Mouse (Mus musculus): ENCODE results near the gene Klhl36. TPM values are rescaled to one million over a fixed set of nuclear protein-coding genes. Genes with fewer than 3 reads are reported as not detected.

Klhl36 gene
- polyA plus RNA-seq, 1 experiment = 3.0 TPM

DNA sequence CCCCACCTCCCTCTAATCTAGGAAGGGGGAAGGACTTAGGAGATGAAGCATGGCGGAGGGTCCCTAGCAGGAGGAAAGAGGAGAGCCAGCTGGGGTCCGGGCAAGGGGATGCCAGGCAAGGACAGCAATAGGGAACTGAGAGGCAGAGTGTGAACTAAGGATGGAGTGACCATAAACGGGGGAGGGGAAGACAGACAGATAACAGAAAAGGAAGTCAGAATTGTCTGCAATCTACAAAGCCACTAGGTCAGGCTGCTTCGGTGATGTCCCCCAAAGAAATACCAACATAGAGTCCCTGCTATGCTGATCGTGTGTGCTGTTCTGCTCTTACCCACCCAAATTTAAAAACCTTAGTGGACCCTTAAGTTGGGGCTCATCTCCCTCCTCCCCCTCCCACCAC, 35.1 kb upstream of the Klhl36 start:
- H3K4me3 ChIP-seq (ENCODE audit: low read depth, low read length) = no peak overlapping the region
- no peak for TF ChIP-seq CTCF (IDR thresholded peaks at IDR 0.05; ENCODE audit: low read depth, low read length)
- no peak for TF ChIP-seq POLR2A (IDR thresholded peaks at IDR 0.05; ENCODE audit: insufficient read depth, low read length)
- TF ChIP-seq EP300 (IDR thresholded peaks at IDR 0.05; ENCODE audit: insufficient read depth, low read depth, low read length) = no peak
- H3K27ac ChIP-seq (ENCODE audit: insufficient read depth, low read length) = no peak overlapping the region
- H3K36me3 ChIP-seq (ENCODE audit: control insufficient read depth, insufficient read depth, low read length, poor library complexity, severe bottlenecking) = no peaks in the 10 kb centered on the region
- peaks cover 12% of the 10 kb centered on the region for H3K4me1 ChIP-seq (ENCODE audit: control insufficient read depth, insufficient read depth, low read length)
- no peak overlapping the region for H3K9ac ChIP-seq (ENCODE audit: low read depth, poor library complexity, severe bottlenecking)
- H3K27me3 ChIP-seq (ENCODE audit: control insufficient read depth, insufficient read depth, low read length, poor library complexity, severe bottlenecking) = no peaks in the 10 kb centered on the region
- H3K9me3 ChIP-seq (replicated peaks; ENCODE audit: control insufficient read depth, insufficient read depth, low read length, poor library complexity, severe bottlenecking) = no peaks in the 10 kb centered on the region

DNA sequence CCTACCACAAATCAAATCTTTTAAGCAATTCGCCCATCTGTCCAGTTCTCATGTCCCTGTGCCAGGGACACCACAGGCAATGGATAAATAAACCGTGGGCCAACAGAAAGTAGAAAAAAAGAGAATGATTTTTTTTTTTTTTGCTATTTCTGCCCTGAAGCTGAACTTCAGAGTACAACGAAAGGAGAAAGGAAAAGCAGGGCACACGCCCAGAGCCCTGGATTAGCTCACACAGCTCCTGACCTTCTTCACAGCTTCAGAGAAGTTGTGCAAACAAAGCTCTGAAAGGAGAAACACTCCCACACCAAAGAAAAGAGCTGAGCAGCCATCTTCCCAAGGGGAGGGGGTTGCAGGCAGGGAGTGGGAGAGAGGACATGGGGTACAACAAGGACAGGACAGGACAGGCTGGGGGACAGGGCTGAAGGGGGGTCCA, 34.3 kb upstream of the Klhl36 start:
- no peak overlapping the region for H3K9ac ChIP-seq (ENCODE audit: low read depth, poor library complexity, severe bottlenecking)
- H3K27ac ChIP-seq (ENCODE audit: insufficient read depth, low read length) = no peak overlapping the region
- no peaks in the 10 kb centered on the region for H3K36me3 ChIP-seq (ENCODE audit: control insufficient read depth, insufficient read depth, low read length, poor library complexity, severe bottlenecking)
- no peaks in the 10 kb centered on the region for H3K27me3 ChIP-seq (ENCODE audit: control insufficient read depth, insufficient read depth, low read length, poor library complexity, severe bottlenecking)
- H3K4me1 ChIP-seq (ENCODE audit: control insufficient read depth, insufficient read depth, low read length) = peaks cover 12% of the 10 kb centered on the region
- TF ChIP-seq EP300 (IDR thresholded peaks at IDR 0.05; ENCODE audit: insufficient read depth, low read depth, low read length) = no peak
- TF ChIP-seq CTCF (IDR thresholded peaks at IDR 0.05; ENCODE audit: low read depth, low read length) = no peak
- no peak for TF ChIP-seq POLR2A (IDR thresholded peaks at IDR 0.05; ENCODE audit: insufficient read depth, low read length)
- H3K4me3 ChIP-seq (ENCODE audit: low read depth, low read length) = no peak overlapping the region
- H3K9me3 ChIP-seq (replicated peaks; ENCODE audit: control insufficient read depth, insufficient read depth, low read length, poor library complexity, severe bottlenecking) = no peaks in the 10 kb centered on the region

DNA sequence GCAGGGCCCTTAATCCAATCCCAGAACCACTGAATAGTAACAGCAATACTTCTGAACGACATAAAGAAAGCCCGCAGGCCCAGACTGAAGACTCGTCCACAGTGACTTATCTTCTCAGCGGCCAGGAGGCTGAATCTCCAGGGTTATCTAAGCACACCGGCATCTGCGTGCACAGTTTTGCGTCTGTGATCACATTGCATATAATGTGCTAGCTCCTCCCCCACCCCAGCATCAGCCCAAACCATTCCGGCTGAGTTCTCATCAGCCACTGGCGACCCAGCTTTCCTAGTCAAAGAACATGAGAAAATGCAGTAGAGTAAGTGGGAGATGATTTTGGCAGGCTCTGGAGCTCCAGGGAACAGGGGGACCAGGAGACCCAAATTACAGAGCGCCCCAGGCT, 33.1 kb upstream of the Klhl36 start:
- Histone ChIP-seq H3K9me3 (replicated peaks; ENCODE audit: control insufficient read depth, insufficient read depth, low read length, poor library complexity, severe bottlenecking) (no peaks in the 10 kb centered on the region), H3K4me1 (ENCODE audit: control insufficient read depth, insufficient read depth, low read length) (peaks cover 12% of the 10 kb centered on the region), H3K27ac (ENCODE audit: insufficient read depth, low read length) (no peak overlapping the region), H3K9ac (ENCODE audit: low read depth, poor library complexity, severe bottlenecking) (no peak overlapping the region), H3K36me3 (ENCODE audit: control insufficient read depth, insufficient read depth, low read length, poor library complexity, severe bottlenecking) (no peaks in the 10 kb centered on the region), H3K27me3 (ENCODE audit: control insufficient read depth, insufficient read depth, low read length, poor library complexity, severe bottlenecking) (no peaks in the 10 kb centered on the region), H3K4me3 (ENCODE audit: low read depth, low read length) (no peak overlapping the region)
- TF ChIP-seq CTCF (IDR thresholded peaks at IDR 0.05; ENCODE audit: low read depth, low read length) (no peak), POLR2A (IDR thresholded peaks at IDR 0.05; ENCODE audit: insufficient read depth, low read length) (no peak), EP300 (IDR thresholded peaks at IDR 0.05; ENCODE audit: insufficient read depth, low read depth, low read length) (no peak)

DNA sequence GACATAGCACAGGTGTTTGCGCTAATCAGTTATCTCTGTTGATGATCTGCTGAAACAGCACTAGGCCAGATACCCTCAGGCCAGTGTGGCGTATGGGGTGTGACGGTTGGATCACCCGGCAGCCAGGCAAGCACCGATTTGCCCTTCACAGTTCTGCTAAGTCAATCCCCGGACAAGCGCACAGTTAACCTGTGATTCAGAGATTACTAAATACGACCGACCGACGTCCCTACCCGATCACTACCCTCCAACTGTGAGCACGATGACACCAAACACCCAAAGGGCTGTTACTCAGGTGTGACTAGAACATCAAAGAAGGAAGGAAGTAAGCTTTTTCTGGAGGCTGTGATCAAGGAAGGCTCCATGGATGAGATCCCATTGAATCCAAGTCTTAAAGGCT, 32.6 kb upstream of the Klhl36 start:
- peak overlapping the region; percentile 10 for H3K27ac ChIP-seq (ENCODE audit: insufficient read depth, low read length)
- no peaks in the 10 kb centered on the region for H3K36me3 ChIP-seq (ENCODE audit: control insufficient read depth, insufficient read depth, low read length, poor library complexity, severe bottlenecking)
- peak; percentile 78 for TF ChIP-seq EP300 (IDR thresholded peaks at IDR 0.05; ENCODE audit: insufficient read depth, low read depth, low read length)
- TF ChIP-seq CTCF (IDR thresholded peaks at IDR 0.05; ENCODE audit: low read depth, low read length) = no peak
- peaks cover 12% of the 10 kb centered on the region for H3K4me1 ChIP-seq (ENCODE audit: control insufficient read depth, insufficient read depth, low read length)
- no peaks in the 10 kb centered on the region for H3K9me3 ChIP-seq (replicated peaks; ENCODE audit: control insufficient read depth, insufficient read depth, low read length, poor library complexity, severe bottlenecking)
- no peaks in the 10 kb centered on the region for H3K27me3 ChIP-seq (ENCODE audit: control insufficient read depth, insufficient read depth, low read length, poor library complexity, severe bottlenecking)
- no peak overlapping the region for H3K4me3 ChIP-seq (ENCODE audit: low read depth, low read length)
- no peak overlapping the region for H3K9ac ChIP-seq (ENCODE audit: low read depth, poor library complexity, severe bottlenecking)

DNA sequence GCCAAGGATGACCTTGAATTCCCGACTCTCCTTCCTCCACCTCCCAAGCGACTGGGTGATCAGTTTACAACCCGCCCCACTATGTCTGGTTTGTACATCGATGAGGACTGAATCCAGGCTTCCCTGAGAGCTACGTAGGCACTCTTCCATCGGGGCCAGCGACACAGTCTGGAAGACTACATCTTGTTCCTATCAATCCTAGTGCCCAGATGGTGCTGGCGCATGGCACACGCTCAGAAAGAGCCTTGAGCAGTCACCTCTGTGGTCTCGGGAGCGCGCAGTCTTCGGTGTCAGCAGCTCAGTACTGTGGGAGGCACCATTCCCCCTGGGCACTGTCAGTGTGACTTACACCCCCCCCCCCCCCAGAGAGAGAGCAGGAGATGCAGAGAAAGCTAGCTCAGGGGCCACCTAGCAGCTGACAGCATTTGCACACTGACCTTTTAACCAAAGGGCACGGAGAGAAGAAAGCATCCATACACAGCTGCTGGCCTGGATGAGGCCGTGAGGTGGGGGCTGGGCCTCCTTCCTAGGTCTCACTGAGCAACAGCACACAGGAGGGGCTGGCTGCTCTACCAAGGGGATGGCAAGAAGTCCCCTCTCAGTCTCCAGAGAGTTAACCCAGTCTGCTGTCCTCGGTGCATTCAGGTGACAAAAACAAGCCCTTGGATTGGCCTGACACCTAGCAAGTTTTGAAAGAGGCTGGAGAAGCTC, 32.0 kb upstream of the Klhl36 start:
- TF ChIP-seq POLR2A (IDR thresholded peaks at IDR 0.05; ENCODE audit: insufficient read depth, low read length) (no peak), CTCF (IDR thresholded peaks at IDR 0.05; ENCODE audit: low read depth, low read length) (no peak), EP300 (IDR thresholded peaks at IDR 0.05; ENCODE audit: insufficient read depth, low read depth, low read length) (0 out of 2 replicates have a peak, but pooled peaks have one; percentile 70)
- Histone ChIP-seq H3K9me3 (replicated peaks; ENCODE audit: control insufficient read depth, insufficient read depth, low read length, poor library complexity, severe bottlenecking) (no peaks in the 10 kb centered on the region), H3K27me3 (ENCODE audit: control insufficient read depth, insufficient read depth, low read length, poor library complexity, severe bottlenecking) (no peaks in the 10 kb centered on the region), H3K4me3 (ENCODE audit: low read depth, low read length) (no peak overlapping the region), H3K36me3 (ENCODE audit: control insufficient read depth, insufficient read depth, low read length, poor library complexity, severe bottlenecking) (no peaks in the 10 kb centered on the region), H3K4me1 (ENCODE audit: control insufficient read depth, insufficient read depth, low read length) (peaks cover 12% of the 10 kb centered on the region), H3K27ac (ENCODE audit: insufficient read depth, low read length) (peak overlapping the region; percentile 10; the same call in 1 of the 2 replicates), H3K9ac (ENCODE audit: low read depth, poor library complexity, severe bottlenecking) (no peak overlapping the region)

DNA sequence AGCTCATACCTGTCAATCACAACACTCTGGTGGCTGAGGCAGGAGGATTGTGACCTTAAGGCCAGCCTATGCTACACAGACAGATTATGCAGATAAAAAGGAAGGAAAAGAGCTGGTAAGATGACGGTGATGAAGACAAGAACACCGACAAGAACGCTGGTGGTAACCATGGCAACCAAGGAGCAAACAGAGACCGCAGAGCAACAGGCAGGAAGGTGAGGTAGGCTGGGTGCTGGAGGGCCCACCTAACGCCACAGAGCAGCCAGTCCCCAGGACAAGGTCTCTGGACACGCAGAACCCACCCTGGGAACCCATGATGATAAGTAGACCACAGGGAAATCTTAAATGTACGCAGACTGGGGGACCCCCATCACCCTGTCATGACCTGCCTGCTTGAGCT, 31.5 kb upstream of the Klhl36 start:
- Histone ChIP-seq H3K36me3 (ENCODE audit: control insufficient read depth, insufficient read depth, low read length, poor library complexity, severe bottlenecking) (no peaks in the 10 kb centered on the region), H3K27me3 (ENCODE audit: control insufficient read depth, insufficient read depth, low read length, poor library complexity, severe bottlenecking) (no peaks in the 10 kb centered on the region), H3K9me3 (replicated peaks; ENCODE audit: control insufficient read depth, insufficient read depth, low read length, poor library complexity, severe bottlenecking) (no peaks in the 10 kb centered on the region), H3K4me3 (ENCODE audit: low read depth, low read length) (no peak overlapping the region), H3K27ac (ENCODE audit: insufficient read depth, low read length) (no peak overlapping the region), H3K4me1 (ENCODE audit: control insufficient read depth, insufficient read depth, low read length) (peaks cover 12% of the 10 kb centered on the region), H3K9ac (ENCODE audit: low read depth, poor library complexity, severe bottlenecking) (no peak overlapping the region)
- no peak for TF ChIP-seq POLR2A (IDR thresholded peaks at IDR 0.05; ENCODE audit: insufficient read depth, low read length)
- TF ChIP-seq CTCF (IDR thresholded peaks at IDR 0.05; ENCODE audit: low read depth, low read length) = no peak
